Mouse (Mus musculus): ENCODE data around the gene Camsap1.

GRCm38 (mm10) chr2:25888144-25888543 is 94.9 kb downstream of the Camsap1 start:
- no peak for TF ChIP-seq CTCF (IDR thresholded peaks at IDR 0.05; ENCODE audit: low read depth)
- TF ChIP-seq EP300 (IDR thresholded peaks at IDR 0.05; ENCODE audit: low read depth): no peak

Measured in liver, postnatal 0 days (tissue).